Mouse (Mus musculus) ES-E14 (cell line): ENCODE results near the gene Frs3. TPM values are rescaled to one million over a fixed set of nuclear protein-coding genes. Genes with fewer than 3 reads are reported as not detected.
"Not testable (repeated sequence)": the region's sequence is repeated elsewhere in the genome, so short reads cannot be mapped to it uniquely, and the experiment has no call there.

Experiments used
- DNase-seq: peaks from one replicate; pipeline ENCODE4 v3.0.0-alpha.2; 2013; ENCODE audit warnings: low read depth, low spot score
- H3K27ac ChIP-seq: 2 replicates; pipeline ENCODE4 v1.5.1; 2012; ENCODE audit warnings: low read depth, mild to moderate bottlenecking, low read length, moderate library complexity, mixed read lengths; ENCODE audit not compliant: poor library complexity, insufficient read depth, severe bottlenecking
- H3K36me3 ChIP-seq: 2 replicates; pipeline ENCODE4 v1.6.1; 2012; ENCODE audit warnings: mild to moderate bottlenecking, low read length, moderate library complexity, mixed read lengths; ENCODE audit not compliant: control insufficient read depth, poor library complexity, insufficient read depth, severe bottlenecking
- H3K4me1 ChIP-seq, 2 experiments: fragments of 150-350 bp in 1 of 2; sonication (generic) in 1 of 2; 2 replicates each; pipeline ENCODE4 v1.6.1; 2012; ENCODE audit warnings: low read length in 2 of 2, mild to moderate bottlenecking in 1 of 2, mixed read lengths in 1 of 2; ENCODE audit not compliant: control insufficient read depth in 2 of 2, insufficient read depth in 2 of 2, poor library complexity in 1 of 2
- H3K4me3 ChIP-seq, 2 experiments: fragments of 150-350 bp in 1 of 2; sonication (generic) in 1 of 2; 2 replicates each; pipeline ENCODE4 v1.5.1; 2012; ENCODE audit warnings: low read length in 2 of 2, low read depth in 1 of 2, mild to moderate bottlenecking in 1 of 2, mixed read lengths in 1 of 2; ENCODE audit not compliant: insufficient read depth in 1 of 2, poor library complexity in 1 of 2, severe bottlenecking in 1 of 2
- H3K9ac ChIP-seq: 2 replicates; pipeline ENCODE4 v1.6.1; 2012; ENCODE audit warnings: low read depth, mild to moderate bottlenecking, low read length, mixed read lengths; ENCODE audit not compliant: poor library complexity, insufficient read depth, severe bottlenecking
- H3K9me3 ChIP-seq: fragments of 150-350 bp; sonication (generic); 2 replicates; pipeline ENCODE4 v1.6.1; 2012; ENCODE audit warnings: low read depth, mild to moderate bottlenecking, low read length; ENCODE audit not compliant: control insufficient read depth, insufficient read depth
- CHD2 ChIP-seq: IDR thresholded peaks from 2 replicates; pipeline ENCODE4 v1.6.1; 2014; ENCODE audit warnings: mild to moderate bottlenecking, low read depth, low read length, inconsistent platforms
- HCFC1 ChIP-seq: IDR thresholded peaks from 2 replicates; pipeline ENCODE4 v1.6.1; 2012; ENCODE audit warnings: low read length, inconsistent platforms, borderline replicate concordance; ENCODE audit not compliant: insufficient read depth
- MAFK ChIP-seq: IDR thresholded peaks from 2 replicates; pipeline ENCODE4 v1.6.1; 2014; ENCODE audit warnings: mild to moderate bottlenecking, low read depth, low read length, inconsistent platforms; ENCODE audit not compliant: insufficient read depth
- ZC3H11A ChIP-seq: IDR thresholded peaks from 2 replicates; pipeline ENCODE4 v1.6.1; 2012; ENCODE audit warnings: low read depth, mild to moderate bottlenecking, inconsistent platforms, low read length, borderline replicate concordance
- ZNF384 ChIP-seq: IDR thresholded peaks from 2 replicates; pipeline ENCODE4 v1.6.1; 2012; ENCODE audit warnings: low read depth, low read length, inconsistent platforms
- in situ Hi-C, 2 experiments: fragments of 600-800 bp; cut with MboI; formaldehyde crosslinking; loops; one replicate each; pipeline ENCODE4 v1.15.1; 2025; ENCODE audit warnings: low sequenced_read_pairs in 2 of 2, inconsistent platforms in 1 of 2; ENCODE audit not compliant: unreplicated experiment in 2 of 2
- total RNA-seq: library from RNA; depleted of rRNA; stranded (reverse); fragments of 300-350 nt; gene quantifications from 2 replicates; pipeline ENCODE4 v1.2.3, GENCODE M21; 2012

The Frs3 gene
- total RNA-seq, 1 experiment, result 8.4 TPM

DNA sequence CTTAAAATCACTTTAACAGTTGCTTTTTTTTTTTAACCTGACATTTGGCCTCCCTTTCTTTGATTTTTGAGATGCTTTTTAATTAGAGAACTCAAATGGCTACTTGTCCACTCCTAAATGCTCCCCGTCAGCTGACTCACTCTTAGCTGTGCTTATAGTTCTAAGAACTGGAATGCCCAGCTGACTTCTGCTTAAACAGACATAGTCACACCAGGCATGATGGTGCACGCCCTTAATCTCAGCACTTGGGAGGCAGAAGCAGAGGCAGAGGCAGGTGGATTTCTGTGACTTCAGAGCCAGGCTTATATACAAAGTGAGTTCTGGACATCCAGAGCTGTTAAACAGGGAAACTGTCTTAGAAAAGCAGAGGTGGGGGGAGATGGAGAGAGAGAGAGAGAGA, 36.9 kb upstream of the Frs3 start:
- in situ Hi-C loops, result no loop called here
- Histone ChIP-seq H3K4me3 (no peak overlapping the region), H3K9ac (no peak overlapping the region), H3K4me1 (peaks cover 3 to 4% of the 10 kb centered on the region in 2 experiments; a peak in 3 of 4 replicates), H3K36me3 (no peaks in the 10 kb centered on the region), H3K9me3 (no peaks in the 10 kb centered on the region), H3K27ac (no peak overlapping the region)
- no peak for TF ChIP-seq ZC3H11A
- no peak for TF ChIP-seq MAFK
- no peak for TF ChIP-seq ZNF384
- TF ChIP-seq CHD2, result no peak
- no peak for TF ChIP-seq HCFC1
- no peak for DNase-seq

DNA sequence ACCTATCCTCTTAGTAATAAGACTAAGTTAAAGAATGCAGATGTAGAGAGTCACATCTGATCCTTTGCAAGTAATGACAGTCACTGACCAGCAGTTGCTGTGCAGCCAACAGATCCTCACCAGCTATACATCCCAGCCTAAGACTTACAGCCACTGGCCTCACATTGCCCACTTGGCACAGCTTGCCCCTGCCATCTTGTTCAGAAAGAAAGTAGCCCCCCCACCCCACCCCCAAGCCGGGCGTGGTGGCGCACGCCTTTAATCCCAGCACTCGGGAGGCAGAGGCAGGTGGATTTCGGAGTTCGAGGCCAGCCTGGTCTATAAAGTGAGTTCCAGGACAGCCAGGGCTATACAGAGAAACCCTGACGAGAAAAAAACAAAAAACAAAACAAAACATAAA, 34.5 kb upstream of the Frs3 start:
- H3K4me1 ChIP-seq, H3K9ac ChIP-seq, in situ Hi-C loops, H3K4me3 ChIP-seq, DNase-seq, H3K36me3 ChIP-seq, H3K27ac ChIP-seq, H3K9me3 ChIP-seq: not testable (repeated sequence)

DNA sequence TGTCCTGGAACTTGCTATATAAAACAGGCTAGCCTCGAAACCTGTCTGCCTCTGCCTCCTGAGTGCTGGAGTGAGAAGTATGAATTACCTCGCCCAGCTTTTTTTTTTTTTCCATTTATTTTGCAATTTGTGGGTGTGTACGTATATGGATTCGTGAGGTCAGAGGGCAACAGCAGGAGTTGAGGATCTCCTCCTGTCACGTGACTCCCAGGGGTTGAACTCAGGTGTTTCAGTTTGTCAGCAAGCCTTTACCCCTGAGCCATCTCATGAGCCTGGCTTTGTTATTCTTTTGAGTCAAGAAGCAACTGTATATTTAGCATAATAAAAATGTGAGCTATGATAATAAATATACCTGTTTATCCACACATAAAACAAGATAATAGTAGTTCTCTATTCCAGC, 33.1 kb upstream of the Frs3 start:
- no peak for DNase-seq
- H3K36me3 ChIP-seq, result no peaks in the 10 kb centered on the region
- peaks cover 2 to 4% of the 10 kb centered on the region in 2 experiments; a peak in 3 of 4 replicates for H3K4me1 ChIP-seq
- no peak overlapping the region for H3K27ac ChIP-seq
- H3K9me3 ChIP-seq, result no peaks in the 10 kb centered on the region
- no peak overlapping the region for H3K9ac ChIP-seq
- H3K4me3 ChIP-seq, result no peak overlapping the region
- in situ Hi-C loops, result no loop called here
- TF ChIP-seq ZNF384 (0 out of 2 replicates have a peak, but pooled peaks have one; percentile 6), CHD2 (no peak)

DNA sequence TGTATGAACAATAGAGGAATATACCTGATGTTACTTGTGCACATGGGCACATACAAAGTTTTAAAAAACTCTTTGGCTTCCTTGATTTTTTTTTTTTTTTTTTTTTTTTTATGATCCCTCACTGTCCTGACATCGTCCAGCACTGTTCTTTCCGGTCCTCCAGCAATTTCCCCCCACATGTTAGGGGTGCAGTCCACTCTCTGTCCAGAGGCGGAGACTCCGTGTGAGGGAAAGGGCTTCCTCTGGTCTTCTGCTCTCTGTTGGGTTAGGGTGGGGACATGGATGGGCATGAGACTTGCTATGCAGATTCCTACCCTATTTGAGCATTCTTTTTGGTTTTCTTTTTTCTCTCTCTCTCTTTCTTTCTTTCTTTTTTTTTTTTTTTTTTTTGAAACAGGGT, 30.9 kb upstream of the Frs3 start:
- DNase-seq, result no peak
- H3K9ac ChIP-seq, result no peak overlapping the region
- no peak overlapping the region for H3K27ac ChIP-seq
- TF ChIP-seq CHD2, result no peak
- 0 out of 2 replicates have a peak, but pooled peaks have one; percentile 52 for TF ChIP-seq ZNF384
- H3K4me1 ChIP-seq, result peaks cover 3 to 4% of the 10 kb centered on the region in 2 experiments; a peak in 2 of 4 replicates
- no peaks in the 10 kb centered on the region for H3K9me3 ChIP-seq
- H3K4me3 ChIP-seq, result no peak overlapping the region
- in situ Hi-C loops, result no loop called here
- no peaks in the 10 kb centered on the region for H3K36me3 ChIP-seq

DNA sequence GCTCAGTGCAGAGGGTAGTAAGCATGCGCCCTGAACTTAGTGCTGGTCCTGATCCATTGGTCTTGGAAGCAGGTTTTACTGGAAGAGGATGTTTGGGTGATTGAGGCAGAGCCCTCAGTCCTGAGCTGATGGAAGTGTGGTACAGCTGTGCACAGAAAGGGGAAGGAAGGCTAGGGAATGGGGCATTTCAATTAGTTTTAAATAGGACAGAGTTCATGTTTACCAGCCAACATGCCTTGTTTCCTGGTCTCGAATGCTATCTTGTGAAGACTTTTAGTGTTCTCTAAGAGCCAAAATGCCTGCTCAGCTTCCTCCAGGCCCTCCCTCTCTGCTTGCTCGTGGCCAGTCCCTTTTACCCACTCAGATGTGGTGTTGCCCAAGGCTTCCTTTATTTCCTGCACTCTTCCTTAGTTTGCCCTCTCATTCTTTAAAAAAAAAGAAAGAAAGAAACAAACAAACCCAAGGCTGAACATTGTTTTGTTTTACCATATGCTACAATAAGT, 30.0 kb upstream of the Frs3 start:
- Histone ChIP-seq H3K9me3 (no peaks in the 10 kb centered on the region), H3K36me3 (no peaks in the 10 kb centered on the region), H3K9ac (no peak overlapping the region), H3K27ac (no peak overlapping the region), H3K4me3 (no peak overlapping the region), H3K4me1 (peaks cover 3 to 6% of the 10 kb centered on the region in 2 experiments; a peak in 2 of 4 replicates)
- no peak for DNase-seq
- in situ Hi-C loops, result no loop called here
- TF ChIP-seq ZNF384 (no peak), MAFK (no peak), HCFC1 (no peak), CHD2 (no peak), ZC3H11A (no peak)
